Mouse (Mus musculus) MEL (cell line): ENCODE data around the gene Ism1. TPM values are rescaled to one million over a fixed set of nuclear protein-coding genes. Genes with fewer than 3 reads are reported as not detected.

Experiments
- DNase-seq: peaks from one replicate; pipeline ENCODE4 v3.0.0; 2011; ENCODE audit warnings: low read depth, low spot score
- H3K27ac ChIP-seq: 2 replicates; pipeline ENCODE4 v1.5.1; 2012; ENCODE audit warnings: low read depth, mild to moderate bottlenecking, control low read depth, low read length, moderate library complexity; ENCODE audit not compliant: control insufficient read depth
- H3K27me3 ChIP-seq, 2 experiments: fragments of 150-350 bp in 1 of 2; sonication (generic) in 1 of 2; 2 replicates each; pipeline ENCODE4 v1.6.1; 2012; ENCODE audit warnings: low read length in 2 of 2, mild to moderate bottlenecking in 2 of 2, improper control_type of control experiment in 1 of 2, moderate library complexity in 1 of 2; ENCODE audit not compliant: insufficient read depth in 2 of 2, control insufficient read depth in 1 of 2
- H3K36me3 ChIP-seq, 2 experiments: 2 replicates each; pipeline ENCODE4 v1.6.1; 2012 to 2014; ENCODE audit warnings: low read length in 2 of 2, improper control_type of control experiment in 1 of 2, inconsistent platforms in 1 of 2, mild to moderate bottlenecking in 1 of 2; ENCODE audit not compliant: insufficient read depth in 2 of 2, control insufficient read depth in 1 of 2
- H3K4me1 ChIP-seq, 2 experiments: fragments of 150-350 bp in 1 of 2; sonication (generic) in 1 of 2; 2 replicates each; pipeline ENCODE4 v1.6.1; 2012; ENCODE audit warnings: low read length in 2 of 2, improper control_type of control experiment in 1 of 2, mild to moderate bottlenecking in 1 of 2; ENCODE audit not compliant: insufficient read depth in 2 of 2, control insufficient read depth in 1 of 2
- H3K4me3 ChIP-seq, 2 experiments: fragments of 150-350 bp in 1 of 2; sonication (generic) in 1 of 2; 2 replicates each; pipeline ENCODE4 v1.5.1; 2012; ENCODE audit warnings: low read depth in 2 of 2, low read length in 2 of 2, mild to moderate bottlenecking in 2 of 2, moderate library complexity in 2 of 2, control low read depth in 1 of 2, improper control_type of control experiment in 1 of 2; ENCODE audit not compliant: control insufficient read depth in 1 of 2, insufficient read depth in 1 of 2
- H3K79me2 ChIP-seq: 2 replicates; pipeline ENCODE4 v1.6.1; 2012; ENCODE audit warnings: mild to moderate bottlenecking, low read length, moderate library complexity; ENCODE audit not compliant: control insufficient read depth, poor library complexity, insufficient read depth
- H3K9ac ChIP-seq: 2 replicates; pipeline ENCODE4 v1.6.1; 2012; ENCODE audit warnings: low read depth, mild to moderate bottlenecking, control low read depth, low read length, moderate library complexity; ENCODE audit not compliant: control insufficient read depth, poor library complexity, severe bottlenecking
- H3K9me3 ChIP-seq: fragments of 150-350 bp; sonication (generic); replicated peaks from 2 replicates; pipeline ENCODE4 v1.6.1; 2012; ENCODE audit warnings: mild to moderate bottlenecking, low read length, improper control_type of control experiment, moderate library complexity; ENCODE audit not compliant: insufficient read depth
- BHLHE40 ChIP-seq: IDR thresholded peaks from 2 replicates; pipeline ENCODE4 v1.6.1; 2012; ENCODE audit warnings: low read depth, mild to moderate bottlenecking, inconsistent platforms, low read length, improper control_type of control experiment, borderline replicate concordance
- CTCF ChIP-seq, 3 experiments: IDR thresholded peaks in 2 of 3; conservative IDR thresholded peaks in 1 of 3; 2 replicates each; pipeline ENCODE4 v1.5.1; 2011 to 2012; ENCODE audit warnings: low read length in 3 of 3, low read depth in 2 of 3, mild to moderate bottlenecking in 2 of 3, improper control_type of control experiment in 1 of 3, inconsistent platforms in 1 of 3, mixed read lengths in 1 of 3, moderate library complexity in 1 of 3; ENCODE audit not compliant: control insufficient read depth in 1 of 3, insufficient read depth in 1 of 3, poor library complexity in 1 of 3, severe bottlenecking in 1 of 3
- E2F4 ChIP-seq: IDR thresholded peaks from 2 replicates; pipeline ENCODE4 v1.6.1; 2011; ENCODE audit warnings: low read depth, low read length, improper control_type of control experiment, borderline replicate concordance
- EP300 ChIP-seq, 2 experiments: IDR thresholded peaks; 2 replicates each; pipeline ENCODE4 v1.6.1; 2011; ENCODE audit warnings: improper control_type of control experiment in 2 of 2, low read length in 2 of 2, low read depth in 1 of 2, mild to moderate bottlenecking in 1 of 2
- GABPA ChIP-seq: IDR thresholded peaks from 2 replicates; pipeline ENCODE4 v1.6.1; 2012; ENCODE audit warnings: low read depth, mild to moderate bottlenecking, inconsistent platforms, low read length, improper control_type of control experiment, moderate library complexity
- GATA1 ChIP-seq: IDR thresholded peaks from 2 replicates; pipeline ENCODE4 v1.6.1; 2011; ENCODE audit warnings: low read depth, low read length, improper control_type of control experiment
- HCFC1 ChIP-seq: IDR thresholded peaks from 2 replicates; pipeline ENCODE4 v1.6.1; 2012; ENCODE audit warnings: low read depth, mild to moderate bottlenecking, inconsistent platforms, low read length, improper control_type of control experiment, moderate library complexity
- JUND ChIP-seq: IDR thresholded peaks from 2 replicates; pipeline ENCODE4 v1.6.1; 2011; ENCODE audit warnings: low read depth, mild to moderate bottlenecking, improper control_type of control experiment, low read length
- KAT2A ChIP-seq: conservative IDR thresholded peaks from 2 replicates; pipeline ENCODE4 v1.6.1; 2012; ENCODE audit warnings: low read depth, low read length, improper control_type of control experiment, inconsistent platforms
- MEF2A ChIP-seq: IDR thresholded peaks from 2 replicates; pipeline ENCODE4 v1.6.1; 2014; ENCODE audit warnings: low read depth, mild to moderate bottlenecking, inconsistent platforms, low read length, improper control_type of control experiment; ENCODE audit not compliant: poor library complexity, insufficient replicate concordance, severe bottlenecking; ENCODE audit errors: extremely low read depth
- MXI1 ChIP-seq: IDR thresholded peaks from 2 replicates; pipeline ENCODE4 v1.6.1; 2011; ENCODE audit warnings: mild to moderate bottlenecking, low read depth, low read length, improper control_type of control experiment
- MYC ChIP-seq: IDR thresholded peaks from 2 replicates; pipeline ENCODE4 v1.6.1; 2011; ENCODE audit warnings: low read depth, mild to moderate bottlenecking, low read length, improper control_type of control experiment, moderate library complexity
- NRF1 ChIP-seq: IDR thresholded peaks from 2 replicates; pipeline ENCODE4 v1.6.1; 2014; ENCODE audit warnings: low read depth, mild to moderate bottlenecking, inconsistent platforms, low read length, improper control_type of control experiment, moderate library complexity; ENCODE audit not compliant: poor library complexity, insufficient read depth, severe bottlenecking
- RAD21 ChIP-seq: IDR thresholded peaks from 2 replicates; pipeline ENCODE4 v1.6.1; 2011; ENCODE audit warnings: mild to moderate bottlenecking, low read depth, low read length, improper control_type of control experiment
- RCOR1 ChIP-seq: IDR thresholded peaks from 2 replicates; pipeline ENCODE4 v1.6.1; 2012; ENCODE audit warnings: low read depth, mild to moderate bottlenecking, inconsistent platforms, low read length, improper control_type of control experiment
- SMC3 ChIP-seq: IDR thresholded peaks from 2 replicates; pipeline ENCODE4 v1.6.1; 2011; ENCODE audit warnings: low read depth, low read length, improper control_type of control experiment
- TAL1 ChIP-seq: IDR thresholded peaks from 2 replicates; pipeline ENCODE4 v1.6.1; 2012; ENCODE audit warnings: mild to moderate bottlenecking, inconsistent platforms, low read length, moderate library complexity, mixed read lengths
- TBP ChIP-seq: IDR thresholded peaks from 2 replicates; pipeline ENCODE4 v1.8.0; 2011; ENCODE audit warnings: low read depth, low read length, improper control_type of control experiment
- TCF12 ChIP-seq: IDR thresholded peaks from 2 replicates; pipeline ENCODE4 v1.6.1; 2014; ENCODE audit warnings: low read depth, mild to moderate bottlenecking, inconsistent platforms, low read length, improper control_type of control experiment, moderate library complexity
- UBTF ChIP-seq: IDR thresholded peaks from 2 replicates; pipeline ENCODE4 v1.6.1; 2012; ENCODE audit warnings: low read depth, mild to moderate bottlenecking, inconsistent platforms, low read length, improper control_type of control experiment, moderate library complexity, borderline replicate concordance; ENCODE audit not compliant: insufficient read depth
- USF1 ChIP-seq: IDR thresholded peaks from 2 replicates; pipeline ENCODE4 v1.6.1; 2014; ENCODE audit warnings: low read depth, mild to moderate bottlenecking, inconsistent platforms, low read length, improper control_type of control experiment, moderate library complexity
- USF2 ChIP-seq, 2 experiments: IDR thresholded peaks; 2 replicates each; pipeline ENCODE4 v1.6.1; 2011 to 2012; ENCODE audit warnings: improper control_type of control experiment in 2 of 2, low read length in 2 of 2, borderline replicate concordance in 1 of 2, inconsistent platforms in 1 of 2, low read depth in 1 of 2, mild to moderate bottlenecking in 1 of 2; ENCODE audit not compliant: insufficient read depth in 1 of 2
- ZKSCAN1 ChIP-seq: IDR thresholded peaks from 2 replicates; pipeline ENCODE4 v1.6.1; 2012; ENCODE audit warnings: low read depth, mild to moderate bottlenecking, inconsistent platforms, low read length, improper control_type of control experiment, moderate library complexity
- ZMIZ1 ChIP-seq: IDR thresholded peaks from 2 replicates; pipeline ENCODE4 v1.6.1; 2012; ENCODE audit warnings: low read depth, mild to moderate bottlenecking, inconsistent platforms, low read length, improper control_type of control experiment, moderate library complexity
- polyA plus RNA-seq, 2 experiments: library from polyadenylated mRNA; stranded (reverse) in 1 of 2; unstranded in 1 of 2; fragments of >175 nt in 1 of 2; fragments of >200 nt in 1 of 2; gene quantifications; 2 replicates each; pipeline versions ENCODE4 v1.2.1 to v1.2.4; 2012; ENCODE audit warnings: low replicate concordance in 2 of 2, low read depth in 1 of 2; ENCODE audit not compliant: insufficient read length in 2 of 2, insufficient read depth in 1 of 2, missing spikeins in 1 of 2
- total RNA-seq: library from RNA; depleted of rRNA; stranded (reverse); fragments of 300-350 nt; gene quantifications from 2 replicates; pipeline ENCODE4 v1.2.3, GENCODE M21; 2012

The Ism1 gene
- total and polyA plus RNA-seq, 3 experiments = not detected

DNA sequence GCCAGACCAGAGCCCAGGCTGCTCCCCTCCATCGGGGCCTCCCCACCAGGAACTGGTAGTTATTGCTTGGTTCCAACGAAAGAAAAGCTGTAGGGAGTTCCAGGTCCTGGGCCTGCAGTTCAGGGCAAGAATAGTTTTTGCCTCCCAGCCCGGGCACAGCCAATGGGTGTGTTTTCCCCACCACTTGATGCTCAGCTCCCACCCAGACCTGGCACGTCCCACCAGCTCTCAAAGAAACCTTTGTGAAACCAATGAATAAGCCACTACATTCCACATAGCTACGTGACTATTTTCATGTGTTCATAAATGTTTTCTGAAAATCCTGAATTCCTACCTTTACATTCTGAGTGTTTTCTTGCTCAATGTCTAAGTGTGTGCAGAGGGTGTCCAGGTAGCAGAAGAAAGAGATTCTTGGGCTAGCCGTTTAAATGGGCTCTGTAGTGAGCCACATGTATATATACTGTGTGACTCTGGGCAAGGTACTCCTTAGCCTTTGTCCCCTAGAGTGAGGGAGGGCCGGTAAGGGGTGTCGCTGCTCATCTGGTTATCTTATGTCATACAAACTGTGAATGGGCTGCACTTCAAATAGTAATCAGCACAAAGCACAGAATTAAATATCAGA is 97.1 kb downstream of the Ism1 start:
- Histone ChIP-seq H3K36me3 (no peaks in the 10 kb centered on the region), H3K79me2 (no peaks in the 10 kb centered on the region), H3K9ac (no peak overlapping the region), H3K27ac (no peak overlapping the region), H3K27me3 (no peaks in the 10 kb centered on the region), H3K4me3 (no peak overlapping the region), H3K4me1 (no peaks in the 10 kb centered on the region), H3K9me3 (no peaks in the 10 kb centered on the region)
- no peak for DNase-seq
- no peak for TF ChIP-seq EP300 (IDR thresholded peaks at IDR 0.05; ENCODE audit: low read depth in 1 of 2, low read length in 2 of 2)
- TF ChIP-seq TBP = no peak
- no peak for TF ChIP-seq CTCF (IDR thresholded peaks at IDR 0.05 in 2 of 3, conservative IDR thresholded peaks at IDR 0.05 in 1 of 3; ENCODE audit: control insufficient read depth in 1 of 3, insufficient read depth in 1 of 3, low read depth in 2 of 3, low read length in 3 of 3, poor library complexity in 1 of 3, severe bottlenecking in 1 of 3)
- no peak for TF ChIP-seq TCF12
- TF ChIP-seq HCFC1 = no peak
- TF ChIP-seq GABPA = no peak
- no peak for TF ChIP-seq MXI1
- TF ChIP-seq MYC = no peak
- TF ChIP-seq JUND = no peak
- no peak for TF ChIP-seq USF2 (IDR thresholded peaks at IDR 0.05; ENCODE audit: borderline replicate concordance in 1 of 2, insufficient read depth in 1 of 2, low read depth in 1 of 2, low read length in 2 of 2)
- no peak for TF ChIP-seq ZKSCAN1
- no peak for TF ChIP-seq GATA1
- no peak for TF ChIP-seq TAL1
- no peak for TF ChIP-seq NRF1
- no peak for TF ChIP-seq BHLHE40
- no peak for TF ChIP-seq UBTF
- TF ChIP-seq E2F4 = no peak
- no peak for TF ChIP-seq KAT2A
- no peak for TF ChIP-seq ZMIZ1

DNA sequence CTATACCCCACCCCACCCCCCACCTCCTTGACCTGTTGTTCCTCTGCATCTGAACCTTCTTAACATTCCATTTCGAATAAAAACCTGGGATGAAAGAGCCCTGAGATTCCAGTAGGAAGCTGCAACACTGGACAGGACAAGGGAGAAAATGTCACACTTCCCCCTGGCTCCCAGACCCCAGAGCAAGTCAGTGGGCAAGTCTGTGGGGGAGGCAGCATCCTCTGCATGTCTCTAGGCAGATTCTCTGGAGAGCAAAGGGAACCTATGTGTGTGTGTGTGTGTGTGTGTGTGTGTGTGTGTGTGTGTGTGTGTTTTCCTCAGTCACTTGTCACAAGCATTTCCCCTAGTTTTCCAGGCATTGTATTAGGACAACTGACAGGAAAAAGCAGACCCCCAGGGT is 98.7 kb downstream of the Ism1 start:
- H3K36me3 ChIP-seq = no peaks in the 10 kb centered on the region
- H3K9ac ChIP-seq = no peak overlapping the region
- H3K27ac ChIP-seq = no peak overlapping the region
- no peaks in the 10 kb centered on the region for H3K79me2 ChIP-seq
- no peak for DNase-seq
- H3K4me3 ChIP-seq = no peak overlapping the region
- no peaks in the 10 kb centered on the region for H3K27me3 ChIP-seq
- no peaks in the 10 kb centered on the region for H3K4me1 ChIP-seq
- no peaks in the 10 kb centered on the region for H3K9me3 ChIP-seq
- no peak for TF ChIP-seq USF1
- no peak for TF ChIP-seq SMC3
- TF ChIP-seq RCOR1 = no peak
- TF ChIP-seq RAD21 = no peak
- no peak for TF ChIP-seq MEF2A
- TF ChIP-seq CTCF (IDR thresholded peaks at IDR 0.05 in 2 of 3, conservative IDR thresholded peaks at IDR 0.05 in 1 of 3; ENCODE audit: control insufficient read depth in 1 of 3, insufficient read depth in 1 of 3, low read depth in 2 of 3, low read length in 3 of 3, poor library complexity in 1 of 3, severe bottlenecking in 1 of 3) = no peak
- TF ChIP-seq USF2 (IDR thresholded peaks at IDR 0.05; ENCODE audit: borderline replicate concordance in 1 of 2, insufficient read depth in 1 of 2, low read depth in 1 of 2, low read length in 2 of 2) = no peak
